Mouse (Mus musculus) megakaryocyte-erythroid progenitor cell, adult 5-6 weeks (primary cell): ENCODE data around the gene Wdr26. TPM values are rescaled to one million over a fixed set of nuclear protein-coding genes. Genes with fewer than 3 reads are reported as not detected.

ENCODE experiments used
- ATAC-seq: replicated peaks from 2 replicates; pipeline ENCODE4 v1.8.0; 2016; ENCODE audit warnings: mild to moderate bottlenecking, inconsistent platforms; ENCODE audit not compliant: severe bottlenecking, poor library complexity, low FRiP score, low TSS enrichment
- total RNA-seq, 2 experiments: library from RNA; stranded (forward) in 1 of 2; stranded (reverse) in 1 of 2; fragments of 200-1000, 215-1000 nt in 1 of 2; fragments of >200 nt in 1 of 2; fragmentation: Nextera tagmentation in 1 of 2; gene quantifications; 2 replicates each; pipeline ENCODE4 v1.2.3; 2014 to 2017

Gene Wdr26
- total RNA-seq, 2 experiments from 2014 or later: 93.5 to 102 TPM

DNA sequence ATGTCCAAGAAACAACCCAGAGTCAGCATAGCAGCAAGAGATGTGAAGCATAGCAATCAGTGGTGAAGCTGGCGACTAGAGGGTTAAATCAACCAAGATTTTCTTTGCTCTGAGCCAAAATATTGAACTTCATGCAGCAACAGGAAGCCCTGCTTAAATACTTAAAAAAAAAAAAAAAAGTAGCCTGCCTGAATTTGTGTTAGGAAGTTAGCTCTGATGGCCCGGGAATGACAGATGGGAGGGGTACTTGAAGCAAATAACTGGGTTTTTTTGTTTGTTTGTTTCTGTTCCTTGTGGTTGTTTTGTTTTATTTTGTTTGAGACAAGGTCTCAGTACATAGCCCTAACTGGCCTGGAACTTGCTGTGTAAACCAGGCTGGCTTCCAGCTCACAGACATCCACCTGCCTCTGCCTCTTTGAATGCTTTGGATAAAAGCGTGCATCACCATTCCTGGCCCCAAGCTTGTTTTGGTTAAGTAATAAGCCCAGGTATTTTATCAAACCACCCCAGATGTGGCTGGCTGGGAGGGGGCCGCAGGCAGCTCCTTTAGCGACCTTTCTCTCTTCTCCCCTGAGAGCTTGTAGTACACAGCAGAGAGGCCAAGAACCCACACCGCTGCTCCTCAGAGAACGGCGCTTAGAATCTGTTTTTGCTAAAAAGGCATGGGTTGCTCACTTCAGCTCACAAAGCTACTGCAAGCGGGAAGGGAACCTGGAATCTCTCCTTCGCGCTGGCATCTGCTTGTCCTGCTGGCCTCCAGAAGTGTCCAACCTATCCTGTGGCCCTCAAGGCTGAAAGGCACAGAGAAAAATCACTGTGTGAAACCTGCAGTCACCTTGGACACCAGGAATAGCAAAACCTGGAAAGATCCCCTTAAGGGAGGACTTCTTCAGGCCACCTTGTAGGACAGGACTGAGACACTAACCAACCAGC, 34.0 kb upstream of the Wdr26 start:
- peak; percentile 48 for ATAC-seq

DNA sequence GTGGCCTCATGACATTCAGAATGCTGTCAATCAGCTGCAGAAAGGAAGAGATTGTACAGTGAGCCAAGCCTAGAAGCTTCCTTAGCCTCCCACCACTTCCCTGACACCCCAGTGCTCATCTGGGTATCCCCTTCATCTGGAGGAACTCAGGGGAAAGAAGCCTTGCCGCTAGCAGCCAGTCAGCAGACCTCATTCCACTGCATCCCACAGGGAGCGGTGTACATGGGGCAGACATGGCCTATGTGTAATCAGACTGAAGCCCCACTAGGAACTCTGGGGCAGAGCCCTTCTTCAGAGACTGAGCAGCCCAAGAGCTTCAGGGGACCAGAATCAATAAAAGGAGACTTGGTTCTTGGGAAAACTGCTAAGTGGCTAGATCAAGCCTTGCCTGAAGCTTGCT, 33.3 kb upstream of the Wdr26 start:
- no peak for ATAC-seq

DNA sequence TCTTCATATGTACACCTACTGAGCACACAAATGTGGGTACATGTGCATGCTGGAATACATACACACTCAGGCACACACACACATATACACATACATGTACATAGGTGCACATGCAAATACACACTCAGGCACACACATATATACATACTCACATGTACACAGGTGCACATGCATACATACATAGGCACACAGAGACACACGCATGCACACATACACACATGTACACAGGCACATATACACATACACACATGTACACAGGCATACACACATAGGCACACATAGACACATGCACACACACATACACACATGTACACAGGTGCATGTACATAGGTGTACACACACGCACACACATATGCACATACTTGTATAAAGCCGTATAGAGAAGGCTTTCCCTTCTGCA, 29.4 kb upstream of the Wdr26 start:
- ATAC-seq: no peak

DNA sequence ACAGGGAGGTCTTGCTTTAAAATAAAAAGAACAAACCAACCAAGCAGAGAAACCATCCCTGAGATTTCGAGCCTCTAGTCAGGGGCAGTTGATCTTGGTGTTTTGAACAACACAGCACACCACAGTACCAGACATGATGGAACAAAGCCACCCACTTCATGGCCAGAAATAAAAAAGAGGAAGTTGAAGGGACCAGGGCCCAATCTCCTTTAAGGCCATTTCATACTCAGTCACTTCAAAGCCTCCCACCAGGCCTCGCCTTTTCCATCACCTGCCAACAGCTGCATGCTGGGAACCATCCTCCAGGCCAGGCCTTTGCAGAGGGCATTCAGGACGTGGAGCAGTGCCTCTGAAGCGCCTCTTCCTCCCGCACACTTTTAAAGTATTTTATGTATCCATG, 25.5 kb upstream of the Wdr26 start:
- ATAC-seq: no peak

DNA sequence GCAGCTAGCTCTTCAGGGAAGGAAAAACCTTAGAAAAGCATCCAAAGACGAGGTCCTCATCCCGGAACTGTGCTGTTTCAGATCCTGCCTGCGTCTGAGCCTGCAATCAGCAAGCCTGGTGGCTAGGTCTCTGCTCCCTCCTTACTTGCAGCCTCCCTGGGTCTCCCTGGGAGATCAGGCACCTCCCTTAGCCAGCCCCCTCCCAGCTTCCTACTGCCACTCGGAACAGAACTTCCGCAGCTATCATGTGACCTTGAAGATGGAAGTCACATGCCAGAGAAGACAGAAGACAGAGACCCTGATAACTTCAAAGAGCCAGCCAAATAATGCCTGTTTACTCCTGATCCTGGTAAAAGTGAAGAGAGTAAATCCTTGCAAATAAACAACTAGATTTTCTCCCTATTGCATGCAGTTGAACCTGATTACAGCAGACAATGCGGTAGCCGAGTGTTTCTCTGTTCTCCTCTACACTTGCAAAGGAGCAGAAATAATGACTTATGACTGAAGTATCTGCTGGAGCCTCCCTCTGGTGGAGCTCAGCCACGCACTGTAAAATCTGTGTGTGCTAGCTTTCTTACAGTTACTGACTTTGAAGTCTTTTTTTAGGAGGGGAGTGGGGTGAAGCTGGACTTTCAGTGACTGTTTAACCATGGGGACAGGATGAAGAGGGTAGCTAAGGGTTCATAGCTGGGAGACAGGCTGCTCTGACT, 22.7 kb upstream of the Wdr26 start:
- ATAC-seq: 0 out of 2 replicates have a peak, but pooled peaks have one; percentile 15

DNA sequence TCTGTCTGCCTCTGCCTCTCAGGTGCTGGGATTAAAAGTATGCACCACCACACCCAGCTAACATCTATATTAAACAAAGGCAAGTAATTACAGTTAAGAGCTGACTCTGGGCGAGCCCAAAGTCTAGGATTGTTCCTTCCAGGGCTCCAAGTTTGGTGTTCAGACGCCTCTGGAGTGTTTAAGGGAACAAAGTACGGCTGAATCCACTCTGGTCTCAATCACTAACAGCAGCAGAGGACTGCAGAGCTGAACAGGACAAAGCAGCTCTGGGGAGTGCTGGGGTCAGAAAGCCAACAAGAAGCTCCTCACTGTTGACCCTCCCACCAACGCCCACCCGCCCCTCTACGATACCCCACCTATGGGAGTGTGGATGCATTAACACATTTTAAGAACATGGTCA, 21.9 kb upstream of the Wdr26 start:
- no peak for ATAC-seq

DNA sequence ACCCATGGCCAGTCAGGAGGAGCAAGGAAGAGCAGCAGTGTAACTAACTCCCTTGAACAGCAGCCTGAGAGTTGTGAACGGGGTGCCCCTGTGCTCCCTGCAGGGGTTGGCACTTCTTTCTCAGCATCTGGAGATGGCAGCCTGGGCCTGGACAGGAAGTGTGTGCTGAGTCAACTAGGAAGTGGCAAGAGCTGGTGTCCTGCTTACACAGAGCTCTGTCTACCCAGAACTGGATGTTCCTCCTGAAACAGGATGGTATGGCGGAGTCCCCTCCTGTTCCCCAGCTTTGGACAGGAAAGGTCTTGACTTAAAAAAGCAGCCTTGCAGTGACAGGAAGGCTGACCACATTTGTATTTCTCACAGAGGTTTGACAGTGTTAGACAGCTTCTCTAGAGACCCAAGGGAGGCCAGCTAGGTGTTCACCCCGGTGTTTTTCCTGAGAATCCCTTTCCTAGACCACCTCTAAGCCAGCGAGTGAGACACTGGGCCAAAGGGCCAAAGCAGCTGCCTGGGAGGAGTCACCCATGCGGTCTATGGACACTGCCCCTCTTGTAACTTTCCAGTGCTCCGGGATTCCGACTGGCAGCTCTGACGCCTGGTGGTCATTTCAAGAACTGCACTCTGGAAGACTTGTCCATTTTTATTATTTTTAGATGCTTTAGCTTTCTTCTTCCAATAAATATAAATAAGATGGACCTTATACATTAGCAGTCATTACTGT, 20.7 kb upstream of the Wdr26 start:
- peak; percentile 79 for ATAC-seq

DNA sequence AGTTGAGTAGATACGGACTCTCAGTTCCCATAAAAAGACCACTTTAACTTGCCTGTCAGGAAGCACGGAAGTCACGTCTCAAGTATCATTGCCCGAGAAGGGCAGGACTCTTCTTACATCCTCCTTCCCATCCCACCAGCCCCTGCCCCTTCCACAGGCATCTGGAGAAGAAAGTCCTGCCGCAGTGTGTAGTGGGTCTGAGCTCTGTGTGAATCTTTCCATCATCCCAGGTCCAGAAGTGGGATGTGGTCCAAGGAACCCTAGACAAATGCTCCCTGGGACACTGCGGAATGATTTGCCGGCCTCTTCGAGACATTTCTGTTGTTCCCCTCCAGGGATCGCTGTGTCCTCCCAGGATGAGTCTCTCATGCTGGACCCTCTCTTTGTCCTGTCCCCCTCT, 20.0 kb upstream of the Wdr26 start:
- no peak for ATAC-seq

DNA sequence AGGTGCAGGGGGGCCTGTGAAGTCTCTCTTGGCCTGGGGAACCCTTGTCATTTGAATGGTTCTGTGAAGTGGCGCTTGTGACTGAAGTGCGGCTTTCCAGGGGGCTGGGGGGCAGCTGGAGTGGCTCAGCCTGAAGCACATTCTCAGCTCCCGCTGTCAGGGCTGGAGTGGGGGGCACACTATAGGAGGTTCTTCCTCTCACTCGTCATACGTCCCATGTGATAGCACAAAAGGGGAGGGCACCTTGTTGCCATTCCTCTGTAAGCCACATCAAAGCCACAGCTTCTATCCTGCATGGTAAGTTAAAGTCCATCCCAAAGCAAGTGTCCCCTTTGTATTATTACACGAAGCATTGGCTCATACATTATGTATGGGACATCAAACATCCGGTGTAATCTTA, 19.5 kb upstream of the Wdr26 start:
- no peak for ATAC-seq

DNA sequence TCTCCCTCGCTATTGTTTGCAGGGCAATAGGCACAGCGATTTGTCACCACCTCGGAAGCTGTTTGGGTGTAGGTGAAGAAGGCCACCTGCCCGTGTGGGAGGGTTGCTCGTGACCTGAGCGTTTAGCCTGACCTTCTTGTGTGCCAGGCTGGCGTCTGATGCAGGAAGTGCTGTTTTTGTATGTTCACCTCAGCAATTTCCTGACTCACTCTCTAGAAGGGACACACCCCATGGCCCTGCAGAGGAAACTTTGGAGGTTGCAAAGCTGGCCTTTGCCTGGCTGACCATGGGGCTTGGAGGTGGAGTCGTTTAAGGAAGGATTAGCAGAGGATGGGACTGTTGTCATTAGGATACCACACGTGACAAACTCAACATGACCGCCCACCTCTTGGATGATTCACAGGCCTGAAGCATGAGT, 18.9 kb upstream of the Wdr26 start:
- ATAC-seq: no peak

DNA sequence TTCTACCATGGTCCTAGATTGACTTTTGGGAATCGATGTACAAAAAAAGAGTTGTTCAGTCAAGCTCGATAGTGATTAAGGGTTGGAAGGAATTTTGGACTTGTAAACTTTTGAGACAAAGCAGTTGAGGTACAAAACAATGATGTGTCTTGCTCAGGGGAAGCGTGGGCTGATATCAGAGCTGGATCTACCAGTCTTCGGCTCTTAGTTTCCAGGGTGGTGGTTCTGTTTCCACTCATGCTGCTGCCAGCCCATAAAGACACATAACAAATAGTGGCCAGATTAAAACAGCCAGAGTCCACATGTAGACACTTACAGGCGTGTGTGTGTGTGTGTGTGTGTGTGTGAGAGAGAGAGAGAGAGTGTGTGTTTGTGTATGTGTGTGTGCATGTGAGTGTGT, 17.2 kb upstream of the Wdr26 start:
- no peak for ATAC-seq

DNA sequence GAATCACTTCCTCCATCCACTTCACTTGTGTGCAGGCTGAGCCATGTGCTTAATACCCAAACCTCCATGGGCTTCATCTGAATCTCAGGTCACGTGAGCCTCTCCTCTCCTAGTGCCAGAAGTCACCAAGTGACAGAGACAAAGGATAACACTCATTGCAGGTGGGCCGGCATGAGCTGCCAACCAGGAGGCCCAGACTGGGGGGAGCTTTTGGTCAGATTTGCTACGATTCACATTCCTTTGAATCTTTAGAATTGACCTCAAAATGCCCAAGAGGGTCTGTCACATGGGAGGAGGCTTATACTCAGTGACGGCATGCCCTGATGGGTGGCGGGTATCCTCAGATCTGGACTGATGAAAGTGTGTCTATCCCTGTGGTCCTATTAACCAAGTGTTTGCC, 16.8 kb upstream of the Wdr26 start:
- no peak for ATAC-seq

DNA sequence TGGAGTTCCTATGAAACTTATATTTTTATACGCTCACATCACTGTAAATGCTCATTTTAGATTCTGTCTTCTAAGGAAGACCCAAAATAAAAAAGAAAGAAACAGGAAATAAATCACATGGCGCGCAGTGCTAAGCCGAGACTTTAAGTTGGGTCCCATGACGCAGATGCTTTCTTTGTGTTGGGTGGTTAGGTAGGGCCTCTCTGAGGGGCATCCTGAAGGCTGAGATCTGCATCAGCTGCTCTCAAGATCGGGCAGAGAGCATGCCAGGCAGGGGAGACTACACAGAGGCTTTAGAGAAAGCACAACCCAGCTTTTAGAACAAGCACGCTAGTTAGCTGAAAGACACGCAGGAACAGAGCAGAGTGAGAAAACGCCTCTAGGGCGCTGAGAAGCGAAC, 16.0 kb upstream of the Wdr26 start:
- no peak for ATAC-seq

DNA sequence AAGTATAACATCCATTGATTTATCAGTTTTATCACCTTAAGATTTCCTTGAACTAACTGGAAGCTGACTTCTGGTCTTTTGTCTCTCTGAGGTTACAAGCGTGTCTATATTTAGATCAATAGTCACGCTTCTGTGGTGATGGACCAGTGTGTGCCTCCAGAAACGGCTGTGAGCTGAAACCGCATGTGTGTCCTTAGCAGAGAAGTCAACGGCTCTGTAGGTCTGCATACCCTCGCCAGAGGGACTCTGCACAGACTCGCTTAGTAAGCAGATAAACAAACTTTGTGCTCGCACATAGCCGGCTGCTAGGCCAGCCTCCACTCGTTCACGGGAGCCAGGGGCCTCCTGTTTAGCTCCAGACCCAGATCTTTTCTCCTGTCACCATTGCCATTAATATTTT, 15.0 kb upstream of the Wdr26 start:
- 0 out of 2 replicates have a peak, but pooled peaks have one; percentile 9 for ATAC-seq

DNA sequence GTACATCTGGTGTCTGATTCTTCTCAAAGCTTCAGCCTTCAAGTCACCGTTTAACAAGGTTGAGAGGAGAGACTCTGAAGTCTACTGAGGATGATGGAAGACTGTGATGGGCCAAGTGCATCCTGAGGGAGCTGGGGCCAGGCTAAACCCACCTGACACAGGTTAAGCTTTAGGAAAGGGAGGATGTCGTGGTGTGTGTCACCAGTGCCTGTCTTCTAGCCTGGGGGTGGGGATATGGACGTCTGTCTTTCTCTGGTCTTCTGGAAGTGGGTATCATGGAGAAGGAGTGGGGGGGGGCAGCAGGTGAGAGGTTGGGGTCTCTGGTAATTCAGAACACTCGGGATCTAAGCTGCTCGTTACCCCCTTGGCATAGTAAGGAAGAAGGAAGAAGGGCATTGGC, 13.5 kb upstream of the Wdr26 start:
- no peak for ATAC-seq

DNA sequence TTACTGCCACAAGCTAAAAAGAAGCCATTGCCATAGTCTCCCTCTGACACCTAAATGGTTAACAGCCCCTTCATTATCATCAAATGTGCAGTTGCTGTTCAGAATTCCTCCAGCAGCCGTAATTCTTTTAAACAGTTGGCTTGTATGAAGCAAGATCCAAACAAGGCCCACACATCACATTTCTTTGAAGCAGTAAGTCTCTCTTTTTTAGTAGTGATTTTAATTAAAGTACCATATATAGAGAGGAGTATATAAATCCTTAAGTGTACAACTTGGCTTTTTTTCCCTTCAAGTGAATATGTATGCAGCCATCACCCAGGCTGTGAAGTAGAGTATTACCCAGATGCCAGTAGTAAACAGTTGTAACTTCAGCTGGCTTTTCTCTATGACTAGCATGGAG, 10.2 kb upstream of the Wdr26 start:
- ATAC-seq: no peak

DNA sequence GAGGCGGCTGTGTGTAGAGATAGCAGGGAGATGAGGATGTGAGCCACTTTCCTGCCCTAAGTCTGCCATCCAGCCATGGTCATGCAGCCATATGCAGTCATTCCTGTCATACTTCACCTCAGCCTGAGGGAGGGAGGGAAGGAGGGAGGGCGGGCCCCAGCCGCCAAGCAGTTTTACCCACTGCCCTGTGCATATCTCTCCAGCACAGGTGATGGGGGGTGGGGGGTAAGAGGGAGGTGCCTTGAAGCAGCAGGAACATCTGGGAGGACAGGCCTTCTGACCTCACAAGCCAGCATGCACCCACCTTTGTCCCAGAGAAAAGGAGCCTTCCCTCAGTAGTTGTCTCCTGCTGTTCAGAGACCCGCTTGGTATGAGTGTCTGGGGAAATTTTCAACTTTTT, 4.5 kb upstream of the Wdr26 start:
- peak; percentile 81 for ATAC-seq

DNA sequence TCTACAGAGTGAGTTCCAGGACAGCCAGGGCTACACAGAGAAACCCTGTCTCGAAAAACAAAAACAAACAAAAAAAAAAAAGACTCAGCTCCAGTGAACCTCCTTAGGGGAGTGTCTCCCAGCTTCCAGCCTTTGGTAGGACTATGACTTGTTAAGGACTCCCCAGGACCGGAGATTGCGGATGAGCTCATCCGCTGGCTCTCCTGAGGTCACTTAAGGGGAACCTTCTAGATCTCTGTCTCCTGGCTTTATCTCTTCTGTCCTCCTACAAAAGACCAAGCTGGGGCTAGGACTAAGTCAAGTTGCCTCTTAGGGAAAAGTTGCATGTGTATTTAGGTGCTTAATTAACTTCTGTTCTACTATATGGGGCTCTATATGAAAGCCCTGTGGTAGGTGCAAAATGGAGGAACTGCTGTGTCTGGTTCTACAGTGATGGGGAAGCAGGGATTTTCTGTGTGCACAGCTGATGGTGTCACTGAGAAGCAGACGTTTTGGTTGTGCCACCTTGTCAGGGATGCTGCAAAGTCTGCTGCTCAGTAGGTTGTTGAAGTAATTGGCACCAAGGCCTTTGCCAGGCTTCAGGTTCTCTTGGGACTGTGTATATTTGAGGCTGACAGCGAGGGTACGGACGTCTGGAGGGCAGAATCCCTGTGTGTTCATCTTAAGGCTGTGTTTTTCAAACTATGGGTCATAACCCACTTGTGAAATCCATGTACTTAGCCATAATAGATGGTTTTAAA, 2.7 kb upstream of the Wdr26 start:
- ATAC-seq: no peak

DNA sequence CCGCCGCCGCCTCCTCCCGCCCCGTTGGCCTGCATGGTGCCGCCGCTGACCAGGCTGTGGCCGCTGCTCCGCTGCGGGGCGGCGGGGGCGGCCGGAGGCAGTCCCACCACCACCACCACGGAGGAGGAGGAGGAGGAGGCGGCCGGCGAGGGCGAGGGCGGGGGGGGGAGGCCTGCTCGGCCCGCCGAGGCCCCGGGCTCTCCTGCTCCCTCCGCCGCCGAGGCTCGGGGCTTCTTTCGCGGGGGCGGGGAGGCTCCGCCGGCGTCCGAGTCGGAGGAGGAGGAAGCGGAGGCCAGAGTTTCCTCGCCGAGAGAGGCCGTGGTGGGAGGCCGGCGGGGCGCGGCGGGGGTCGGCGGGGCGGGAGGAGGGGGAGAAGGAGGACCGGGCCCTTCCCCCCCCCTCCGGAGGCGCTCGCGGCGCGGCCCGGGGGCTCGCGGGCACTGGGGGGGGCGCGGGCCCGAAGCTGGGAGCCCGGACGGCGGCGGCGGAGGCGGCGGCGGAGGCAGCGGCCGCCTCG, 340 bp downstream of the Wdr26 start:
- no peak for ATAC-seq
